Mouse (Mus musculus): ENCODE measurements around the gene Gps1. TPM values are rescaled to one million over a fixed set of nuclear protein-coding genes. Genes with fewer than 3 reads are reported as not detected.

Gps1 gene
- total RNA-seq, 2 experiments from 2014 or later, result 62.5 to 63.3 TPM

Other genes with a start within 250 kb of the Gps1 start
- 10 to 100 TPM; 18.4 to 22.7 TPM for gene Mcrip1, start 234.5 kb upstream of the Gps1 start, total RNA-seq (2021)
- gene Ppp1r27, start 233.1 kb upstream of the Gps1 start, total RNA-seq (2021), result 100 to 1,000 TPM; 140 to 577 TPM
- gene P4hb, start 211.0 kb upstream of the Gps1 start, total RNA-seq (2021), result 100 to 1,000 TPM; 188 to 221 TPM
- 10 to 100 TPM; 71.0 to 89.8 TPM for gene Arhgdia, start 202.6 kb upstream of the Gps1 start, total RNA-seq (2021)
- gene Alyref, start 185.9 kb upstream of the Gps1 start, total RNA-seq (2021), result 10 to 100 TPM; 42.8 to 48.6 TPM
- 10 to 100 TPM; 45.9 to 52.1 TPM for gene Anapc11, start 185.9 kb upstream of the Gps1 start, total RNA-seq (2021)
- gene Npb, start 175.8 kb upstream of the Gps1 start, total RNA-seq (2021), result not detected
- 10 to 100 TPM; 26.1 to 27.7 TPM for gene Pcyt2, start 166.3 kb upstream of the Gps1 start, total RNA-seq (2021)
- 1 to 10 TPM; 3.6 to 4.2 TPM for gene Sirt7, start 159.0 kb upstream of the Gps1 start, total RNA-seq (2021)
- 10 to 100 TPM; 50.2 to 58.8 TPM for gene Mafg, start 150.7 kb upstream of the Gps1 start, total RNA-seq (2021)
- 1 to 10 TPM; 2.8 to 3.2 TPM for gene Pycr1, start 140.5 kb upstream of the Gps1 start, total RNA-seq (2021)
- 100 to 1,000 TPM; 124 to 137 TPM for gene Myadml2, start 136.1 kb upstream of the Gps1 start, total RNA-seq (2021)
- not detected for gene Notum, start 123.1 kb upstream of the Gps1 start, total RNA-seq (2021)
- 10 to 100 TPM; 31.1 to 33.4 TPM for gene Aspscr1, start 111.3 kb upstream of the Gps1 start, total RNA-seq (2021)
- gene Cenpx, start 70.5 kb upstream of the Gps1 start, total RNA-seq (2021), result 10 to 100 TPM; 24.2 to 32.0 TPM
- 1 to 10 TPM; 2.3 to 3.0 TPM for gene Lrrc45, start 70.3 kb upstream of the Gps1 start, total RNA-seq (2021)
- gene Rac3, start 62.8 kb upstream of the Gps1 start, total RNA-seq (2021), result 1 to 10 TPM in 1 of 2 experiments, under 1 TPM in 1; 0.95 to 1.3 TPM
- 1 to 10 TPM; 8.2 to 9.6 TPM for gene Dcxr, start 57.0 kb upstream of the Gps1 start, total RNA-seq (2021)
- gene Cbr2, start 52.2 kb upstream of the Gps1 start, total RNA-seq (2021), result 10 to 100 TPM; 11.6 to 16.9 TPM
- 10 to 100 TPM; 20.4 to 22.2 TPM for gene Hmga1b, start 21.5 kb upstream of the Gps1 start, total RNA-seq (2021)
- 10 to 100 TPM; 12.6 to 13.0 TPM for gene Rfng, start 65 bp upstream of the Gps1 start, total RNA-seq (2021)
- 10 to 100 TPM; 27.6 to 28.6 TPM for gene Dus1l, start 12.1 kb downstream of the Gps1 start, total RNA-seq (2021)
- 10 to 100 TPM; 11.4 to 17.1 TPM for gene Fasn, start 40.3 kb downstream of the Gps1 start, total RNA-seq (2021)
- gene Ccdc57, start 148.6 kb downstream of the Gps1 start, total RNA-seq (2021), result 1 to 10 TPM; 3.0 to 3.5 TPM
- gene Slc16a3, start 164.2 kb downstream of the Gps1 start, total RNA-seq (2021), result 100 to 1,000 TPM; 257 to 298 TPM
- 10 to 100 TPM; 48.7 to 57.4 TPM for gene Csnk1d, start 207.1 kb downstream of the Gps1 start, total RNA-seq (2021)